Mouse (Mus musculus) c-Kit-positive CD71-positive TER-119-positive erythroid progenitor cells, embryonic 14.5 days (primary cell): ENCODE results near the gene Il25.

Experiments used
- DNase-seq: peaks from one replicate; pipeline ENCODE4 v3.0.0-alpha.2; 2013; ENCODE audit warnings: low spot score

Il25 gene

GRCm38 (mm10) chr14:54932645-54933150 is at the start of gene Il25:
TSS of gene Il25 (plus strand) at chr14:54932695.
- DNase-seq = no peak

GRCm38 (mm10) chr14:54883154-54884021 is 49.1 kb upstream of the Il25 start, which contains the start of the genes Bcl2l2 and Gm20521:
TSS of gene Bcl2l2 (plus strand) at chr14:54883377.
TSS of gene Gm20521 (plus strand) at chr14:54883441.
- DNase-seq = peak; percentile 60

- no peak for DNase-seq
Measured at GRCm38 (mm10) chr14:54884022-54884712, 48.3 kb upstream of the Il25 start.

GRCm38 (mm10) chr14:54885309-54885708 is 47.2 kb upstream of the Il25 start:
- DNase-seq = no peak

GRCm38 (mm10) chr14:54892200-54892599 is 40.3 kb upstream of the Il25 start, which contains the start of gene Pabpn1:
TSS of gene Pabpn1 (plus strand) at chr14:54892500.
- DNase-seq = no peak

GRCm38 (mm10) chr14:54893651-54894181 is 38.8 kb upstream of the Il25 start:
- DNase-seq = peak; percentile 100

GRCm38 (mm10) chr14:54894296-54895151 is 38.0 kb upstream of the Il25 start:
- DNase-seq = peak; percentile 46

GRCm38 (mm10) chr14:54897445-54897844 is 35.0 kb upstream of the Il25 start:
- no peak for DNase-seq

- DNase-seq = peak; percentile 55
Measured at GRCm38 (mm10) chr14:54900383-54900782, 32.1 kb upstream of the Il25 start.

- no peak for DNase-seq
Measured at GRCm38 (mm10) chr14:54903641-54904040, 28.9 kb upstream of the Il25 start.

- DNase-seq = no peak
Measured at GRCm38 (mm10) chr14:54908682-54909081, 23.8 kb upstream of the Il25 start.

- DNase-seq = no peak
Measured at GRCm38 (mm10) chr14:54912109-54912850, 20.2 kb upstream of the Il25 start.

GRCm38 (mm10) chr14:54912886-54913285 is 19.6 kb upstream of the Il25 start, which contains the start of gene Slc22a17:
TSS of gene Slc22a17 (minus strand) at chr14:54913132.
- DNase-seq = no peak

- no peak for DNase-seq
Measured at GRCm38 (mm10) chr14:54913343-54913742, 19.2 kb upstream of the Il25 start.

GRCm38 (mm10) chr14:54920076-54920685 is 12.3 kb upstream of the Il25 start:
- no peak for DNase-seq

GRCm38 (mm10) chr14:54924641-54925348 is 7.7 kb upstream of the Il25 start:
- peak; percentile 40 for DNase-seq

- no peak for DNase-seq
Measured at GRCm38 (mm10) chr14:54925349-54926342, 6.8 kb upstream of the Il25 start, which contains the start of gene Efs. TSS of gene Efs (minus strand) at chr14:54926126.
